Mouse (Mus musculus) heart, embryonic 12.5 days (tissue): Measurements from ENCODE around the gene Cpxm2. TPM values are rescaled to one million over a fixed set of nuclear protein-coding genes. Genes with fewer than 3 reads are reported as not detected.

Experiments
- polyA plus RNA-seq: library from polyadenylated mRNA; unstranded; fragments of >200 nt; fragmentation: Nextera tagmentation; extraction: Ambion mirVana; gene quantifications from 2 replicates; pipeline ENCODE4 v1.2.1, GENCODE M21; 2016

Gene Cpxm2
- polyA plus RNA-seq, 1 experiment from 2014 or later, result 0.24 TPM

Other genes starting within 250 kb of the Cpxm2 start
- gene Gpr26, start 188.3 kb downstream of the Cpxm2 start, polyA plus RNA-seq, result not detected in 2 replicates
- 3.1 and 4.4 TPM in 2 replicates for gene Chst15, start 162.5 kb upstream of the Cpxm2 start, polyA plus RNA-seq